Mouse (Mus musculus) limb, embryonic 14.5 days (tissue): Measurements from ENCODE around the gene Fry. TPM values are rescaled to one million over a fixed set of nuclear protein-coding genes. Genes with fewer than 3 reads are reported as not detected.

Experiments
- ATAC-seq: fragments of 200-750 bp; cut with Nextera tagmentation; 2 replicates; pipeline ENCODE4 v1.8.0; 2017; ENCODE audit warnings: low read depth, moderate number of reproducible peaks, moderate TSS enrichment; ENCODE audit not compliant: low FRiP score
- DNase-seq: peaks from one replicate; pipeline ENCODE4 v3.0.0-alpha.2; 2015; ENCODE audit warnings: low spot score
- H3K27ac ChIP-seq: fragments of 300-500 bp; sonication (generic); replicated peaks from 2 replicates; pipeline ENCODE4 v1.5.1; 2014; ENCODE audit warnings: low read depth, mild to moderate bottlenecking, low read length, moderate library complexity, mixed read lengths
- H3K27me3 ChIP-seq: fragments of 300-500 bp; sonication (generic); 2 replicates; pipeline ENCODE4 v1.6.1; 2014; ENCODE audit warnings: low read length, mixed read lengths; ENCODE audit not compliant: control insufficient read depth, insufficient read depth
- H3K36me3 ChIP-seq: fragments of 300-500 bp; sonication (generic); 2 replicates; pipeline ENCODE4 v1.6.1; 2014; ENCODE audit warnings: mild to moderate bottlenecking, low read length, moderate library complexity, mixed read lengths; ENCODE audit not compliant: control insufficient read depth, insufficient read depth
- H3K4me1 ChIP-seq: fragments of 300-500 bp; sonication (generic); 2 replicates; pipeline ENCODE4 v1.6.1; 2014; ENCODE audit warnings: antibody characterized with exemption, low read length, mixed read lengths; ENCODE audit not compliant: control insufficient read depth, insufficient read depth
- H3K4me2 ChIP-seq: fragments of 300-500 bp; sonication (generic); replicated peaks from 2 replicates; pipeline ENCODE4 v1.6.1; 2014; ENCODE audit warnings: low read depth, mild to moderate bottlenecking, low read length, moderate library complexity; ENCODE audit not compliant: severe bottlenecking
- H3K4me3 ChIP-seq: fragments of 300-500 bp; sonication (generic); replicated peaks from 2 replicates; pipeline ENCODE4 v1.5.1; 2014; ENCODE audit warnings: low read length
- H3K9ac ChIP-seq: fragments of 300-500 bp; sonication (generic); 2 replicates; pipeline ENCODE4 v1.6.1; 2014; ENCODE audit warnings: mild to moderate bottlenecking, low read depth, low read length, moderate library complexity; ENCODE audit not compliant: severe bottlenecking
- H3K9me3 ChIP-seq: fragments of 300-500 bp; sonication (generic); 2 replicates; pipeline ENCODE4 v1.6.1; 2016; ENCODE audit warnings: low read length; ENCODE audit not compliant: control insufficient read depth
- POLR2A ChIP-seq: fragments of 200-500 bp; IDR thresholded peaks from 2 replicates; pipeline ENCODE4 v1.8.0; 2012; ENCODE audit warnings: inconsistent platforms, mild to moderate bottlenecking, moderate library complexity, borderline replicate concordance; ENCODE audit not compliant: insufficient read depth, insufficient read length; ENCODE audit errors: extremely low read depth
- WGBS: fragments of 180-500 bp; shearing (Covaris S2); extraction: QIAGEN DNeasy Blood & Tissue Kit; methylation state at CpG from one replicate; pipeline ENCODE4 v1.1.7; 2014; 5-methylcytosine and 5-hydroxymethylcytosine counted together
- polyA plus RNA-seq, 2 experiments: library from polyadenylated mRNA; depleted of rRNA in 1 of 2; stranded (reverse) in 1 of 2; unstranded in 1 of 2; fragments of >200 nt; fragmentation: Nextera tagmentation in 1 of 2; extraction: Ambion mirVana in 1 of 2; gene quantifications; 2 replicates each; pipeline versions ENCODE4 v1.2.1 to v1.2.3; 2012 to 2014

The Fry gene
- polyA plus RNA-seq, 2 experiments = 10.0 to 13.5 TPM

GRCm38 (mm10) chr5:150229776-150230175 is 111.3 kb downstream of the Fry start:
- no peaks in the 10 kb centered on the region for H3K36me3 ChIP-seq
- 93% methylated on average over 4 of the region's 4 CpGs for WGBS
- TF ChIP-seq POLR2A = no peak
- no peak overlapping the region for H3K27ac ChIP-seq
- H3K27me3 ChIP-seq = no peaks in the 10 kb centered on the region
- no peak overlapping the region for H3K4me3 ChIP-seq
- no peak overlapping the region for H3K4me2 ChIP-seq
- no peak for DNase-seq
- peaks cover 6% of the 10 kb centered on the region; the same call in 1 of the 2 replicates for H3K4me1 ChIP-seq
- H3K9ac ChIP-seq = no peak overlapping the region
- no peaks in the 10 kb centered on the region for H3K9me3 ChIP-seq
- no peak for ATAC-seq

- 0 out of 2 replicates have a peak overlapping the region, but pooled peaks have one; percentile 16 for H3K9ac ChIP-seq
- no peak for DNase-seq
- H3K4me3 ChIP-seq = no peak overlapping the region; the same call in 1 of the 2 replicates
- ATAC-seq = peak; percentile 67
- peaks cover 5% of the 10 kb centered on the region; the same call in 1 of the 2 replicates for H3K9me3 ChIP-seq
- WGBS = 45% methylated on average over 15 of the region's 21 CpGs
- no peaks in the 10 kb centered on the region for H3K27me3 ChIP-seq
- H3K27ac ChIP-seq = no peak overlapping the region
- H3K36me3 ChIP-seq = no peaks in the 10 kb centered on the region
- no peak for TF ChIP-seq POLR2A
- H3K4me2 ChIP-seq = peak overlapping the region; percentile 26
- H3K4me1 ChIP-seq = peaks cover 6% of the 10 kb centered on the region; the same call in 1 of the 2 replicates
Observed at GRCm38 (mm10) chr5:150232159-150233150, 114.0 kb downstream of the Fry start.

- peaks cover 5% of the 10 kb centered on the region; the same call in 1 of the 2 replicates for H3K9me3 ChIP-seq
- TF ChIP-seq POLR2A = no peak
- H3K4me3 ChIP-seq = no peak overlapping the region
- H3K27ac ChIP-seq = no peak overlapping the region
- DNase-seq (peak; percentile 73), ATAC-seq (peak; percentile 83)
- WGBS = 60% methylated on average over 17 of the region's 17 CpGs
- no peaks in the 10 kb centered on the region for H3K27me3 ChIP-seq
- no peaks in the 10 kb centered on the region for H3K36me3 ChIP-seq
- H3K9ac ChIP-seq = peak overlapping the region; percentile 16; the same call in 1 of the 2 replicates
- peak overlapping the region; percentile 26 for H3K4me2 ChIP-seq
- peaks cover 6% of the 10 kb centered on the region; the same call in 1 of the 2 replicates for H3K4me1 ChIP-seq
Observed at GRCm38 (mm10) chr5:150233154-150233886, 114.9 kb downstream of the Fry start.

DNA sequence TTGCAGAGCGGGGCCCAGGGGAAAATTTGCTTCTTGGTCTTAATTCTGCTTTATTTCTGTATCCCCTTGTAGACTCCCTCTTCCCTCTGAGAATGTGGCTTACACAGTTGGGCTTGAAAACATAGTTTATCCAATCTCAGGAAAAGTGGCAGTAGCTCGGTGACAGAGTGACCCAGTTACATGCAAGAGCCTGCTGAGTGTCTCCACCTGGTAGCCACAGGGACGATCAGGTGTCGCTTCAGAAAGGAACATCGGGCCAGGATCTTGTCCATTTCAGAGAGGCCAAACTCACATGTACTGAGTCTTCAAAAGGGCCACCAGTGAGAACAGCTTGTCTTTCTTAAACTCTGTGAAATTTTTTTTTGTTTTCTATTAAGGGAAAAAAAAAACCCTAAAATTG is 117.5 kb downstream of the Fry start:
- H3K9me3 ChIP-seq = peaks cover 5% of the 10 kb centered on the region; the same call in 1 of the 2 replicates
- H3K4me2 ChIP-seq = no peak overlapping the region
- ATAC-seq (no peak), DNase-seq (no peak)
- H3K4me3 ChIP-seq = no peak overlapping the region
- no peaks in the 10 kb centered on the region for H3K27me3 ChIP-seq
- no peak for TF ChIP-seq POLR2A
- peaks cover 6% of the 10 kb centered on the region; the same call in 1 of the 2 replicates for H3K4me1 ChIP-seq
- no peak overlapping the region for H3K27ac ChIP-seq
- 93% methylated on average over 5 of the region's 5 CpGs for WGBS
- no peak overlapping the region for H3K9ac ChIP-seq
- H3K36me3 ChIP-seq = no peaks in the 10 kb centered on the region

GRCm38 (mm10) chr5:150236597-150236996 is 118.2 kb downstream of the Fry start:
- no peak for TF ChIP-seq POLR2A
- Histone ChIP-seq H3K27ac (no peak overlapping the region), H3K27me3 (no peaks in the 10 kb centered on the region), H3K9ac (no peak overlapping the region), H3K9me3 (peaks cover 5% of the 10 kb centered on the region; the same call in 1 of the 2 replicates), H3K4me3 (no peak overlapping the region), H3K4me1 (peaks cover 6% of the 10 kb centered on the region; the same call in 1 of the 2 replicates), H3K4me2 (no peak overlapping the region), H3K36me3 (no peaks in the 10 kb centered on the region)
- ATAC-seq = no peak
- DNase-seq = no peak
